Mouse (Mus musculus) MEL (cell line): ENCODE data around the gene Gpd2.

Experiments used
- CHD2 ChIP-seq: IDR thresholded peaks from 2 replicates; pipeline ENCODE4 v1.6.1; 2011; ENCODE audit warnings: low read length, improper control_type of control experiment
- CTCF ChIP-seq, 3 experiments: IDR thresholded peaks in 2 of 3; conservative IDR thresholded peaks in 1 of 3; 2 replicates each; pipeline ENCODE4 v1.5.1; 2011 to 2012; ENCODE audit warnings: low read length in 3 of 3, low read depth in 2 of 3, mild to moderate bottlenecking in 2 of 3, improper control_type of control experiment in 1 of 3, inconsistent platforms in 1 of 3, mixed read lengths in 1 of 3, moderate library complexity in 1 of 3; ENCODE audit not compliant: control insufficient read depth in 1 of 3, insufficient read depth in 1 of 3, poor library complexity in 1 of 3, severe bottlenecking in 1 of 3
- E2F4 ChIP-seq: IDR thresholded peaks from 2 replicates; pipeline ENCODE4 v1.6.1; 2011; ENCODE audit warnings: low read depth, low read length, improper control_type of control experiment, borderline replicate concordance
- MYB ChIP-seq: IDR thresholded peaks from 2 replicates; pipeline ENCODE4 v1.6.1; 2011; ENCODE audit warnings: mild to moderate bottlenecking, low read depth, low read length, improper control_type of control experiment
- MYC ChIP-seq: IDR thresholded peaks from 2 replicates; pipeline ENCODE4 v1.6.1; 2011; ENCODE audit warnings: low read depth, mild to moderate bottlenecking, low read length, improper control_type of control experiment, moderate library complexity
- POLR2A ChIP-seq, 2 experiments: IDR thresholded peaks; 2 replicates each; pipeline ENCODE4 v1.6.1; 2011 to 2012; ENCODE audit warnings: low read length in 2 of 2, mild to moderate bottlenecking in 2 of 2, control low read depth in 1 of 2, improper control_type of control experiment in 1 of 2, low read depth in 1 of 2, moderate library complexity in 1 of 2; ENCODE audit not compliant: control insufficient read depth in 1 of 2, insufficient read depth in 1 of 2, poor library complexity in 1 of 2
- TCF12 ChIP-seq: IDR thresholded peaks from 2 replicates; pipeline ENCODE4 v1.6.1; 2014; ENCODE audit warnings: low read depth, mild to moderate bottlenecking, inconsistent platforms, low read length, improper control_type of control experiment, moderate library complexity
- USF1 ChIP-seq: IDR thresholded peaks from 2 replicates; pipeline ENCODE4 v1.6.1; 2014; ENCODE audit warnings: low read depth, mild to moderate bottlenecking, inconsistent platforms, low read length, improper control_type of control experiment, moderate library complexity
- ZC3H11A ChIP-seq: IDR thresholded peaks from 2 replicates; pipeline ENCODE4 v1.6.1; 2012; ENCODE audit warnings: low read depth, mild to moderate bottlenecking, inconsistent platforms, low read length, improper control_type of control experiment
- ZMIZ1 ChIP-seq: IDR thresholded peaks from 2 replicates; pipeline ENCODE4 v1.6.1; 2012; ENCODE audit warnings: low read depth, mild to moderate bottlenecking, inconsistent platforms, low read length, improper control_type of control experiment, moderate library complexity

DNA sequence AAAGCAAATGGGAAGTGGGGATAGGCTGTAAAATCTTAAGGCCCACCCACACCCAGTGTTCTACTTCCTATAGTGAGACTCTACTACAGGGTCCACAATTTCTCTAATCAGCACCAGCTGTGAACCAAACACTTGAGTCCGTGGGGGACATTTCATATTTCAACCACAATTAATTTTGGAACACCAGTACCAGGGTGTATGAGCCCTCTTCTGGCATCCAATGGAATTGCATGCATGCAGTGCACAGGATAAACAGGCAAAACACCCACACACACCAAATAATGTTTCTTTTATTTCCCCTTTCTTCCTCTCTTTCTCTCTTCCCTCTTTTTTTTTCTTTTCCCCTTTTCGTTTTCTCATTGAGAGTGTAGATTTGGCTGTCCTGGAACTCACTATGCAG is 78.6 kb downstream of the Gpd2 start:
- no peak for TF ChIP-seq POLR2A (IDR thresholded peaks at IDR 0.05; ENCODE audit: control insufficient read depth in 1 of 2, insufficient read depth in 1 of 2, low read depth in 1 of 2, low read length in 2 of 2, poor library complexity in 1 of 2)
- peak; percentile 61 to 88 (median 72) for TF ChIP-seq CTCF (IDR thresholded peaks at IDR 0.05 in 2 of 3, conservative IDR thresholded peaks at IDR 0.05 in 1 of 3; ENCODE audit: control insufficient read depth in 1 of 3, insufficient read depth in 1 of 3, low read depth in 2 of 3, low read length in 3 of 3, poor library complexity in 1 of 3, severe bottlenecking in 1 of 3)
- TF ChIP-seq CHD2: no peak
- no peak for TF ChIP-seq E2F4
- TF ChIP-seq MYB: no peak
- TF ChIP-seq ZC3H11A: peak; percentile 73
- no peak for TF ChIP-seq USF1
- no peak for TF ChIP-seq TCF12
- no peak for TF ChIP-seq MYC
- no peak for TF ChIP-seq ZMIZ1
